Mouse (Mus musculus): Measurements from ENCODE around the gene Cacna1a. TPM values are rescaled to one million over a fixed set of nuclear protein-coding genes. Genes with fewer than 3 reads are reported as not detected.

Cacna1a gene
- total and polyA plus RNA-seq, 3 experiments, result 3.2 to 5.1 TPM; not detected in 1

DNA sequence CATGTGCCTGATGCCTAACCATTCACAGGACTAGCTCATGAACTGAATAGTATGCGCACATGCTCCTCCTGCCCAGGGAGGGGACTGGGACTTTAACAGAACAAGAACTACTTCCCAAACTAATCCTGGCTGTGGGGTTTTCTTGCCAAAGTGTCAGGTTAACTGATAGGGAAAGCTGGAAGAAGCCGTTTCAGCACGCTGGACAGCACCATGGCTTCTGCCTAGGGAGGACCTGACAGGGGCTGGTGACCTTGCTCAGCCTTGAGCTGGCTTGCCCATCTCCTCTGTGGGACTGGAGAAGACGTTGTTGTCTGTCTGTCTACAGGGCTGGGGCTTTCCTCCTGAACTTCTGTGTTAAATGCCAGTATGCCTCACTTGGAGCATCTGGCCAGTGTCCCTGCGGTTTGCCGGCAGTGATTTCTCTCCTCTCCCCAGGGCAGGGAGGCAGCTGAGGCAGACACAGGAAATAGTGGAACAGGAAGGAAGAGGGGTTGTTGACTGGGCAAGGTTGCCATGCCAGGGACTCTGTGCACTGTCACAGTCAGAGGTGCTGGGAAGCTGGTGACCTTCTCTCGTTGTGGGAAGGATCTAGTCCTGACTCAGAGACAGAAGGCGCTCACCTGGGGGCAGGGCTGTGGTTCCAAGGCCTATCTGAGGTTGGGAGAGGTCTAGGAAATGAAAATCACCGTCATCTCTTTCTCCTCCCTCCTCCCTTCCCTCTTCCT is 83.2 kb downstream of the Cacna1a start:
- Histone ChIP-seq H3K4me3 (ENCODE audit: control insufficient read depth in 1 of 2, insufficient read depth in 1 of 2, low read depth in 2 of 2, low read length in 2 of 2) (no peak overlapping the region), H3K27me3 (ENCODE audit: control insufficient read depth in 1 of 2, insufficient read depth in 2 of 2, low read length in 2 of 2) (no peaks in the 10 kb centered on the region), H3K79me2 (ENCODE audit: control insufficient read depth, insufficient read depth, low read length, poor library complexity) (no peaks in the 10 kb centered on the region), H3K9me3 (replicated peaks; ENCODE audit: insufficient read depth, low read length) (no peaks in the 10 kb centered on the region), H3K36me3 (ENCODE audit: control insufficient read depth in 1 of 2, insufficient read depth in 2 of 2, low read length in 2 of 2) (no peaks in the 10 kb centered on the region), H3K27ac (ENCODE audit: control insufficient read depth, low read depth, low read length) (no peak overlapping the region), H3K4me1 (ENCODE audit: control insufficient read depth in 1 of 2, insufficient read depth in 2 of 2, low read length in 2 of 2) (no peaks in the 10 kb centered on the region), H3K9ac (ENCODE audit: control insufficient read depth, low read depth, low read length, poor library complexity, severe bottlenecking) (no peak overlapping the region)
- 0 out of 2 replicates have a peak, but pooled peaks have one; percentile 24 for TF ChIP-seq SIN3A (IDR thresholded peaks at IDR 0.05; ENCODE audit: low read length)
- TF ChIP-seq JUND (IDR thresholded peaks at IDR 0.05; ENCODE audit: low read depth, low read length), result no peak
- TF ChIP-seq MXI1 (IDR thresholded peaks at IDR 0.05; ENCODE audit: low read depth, low read length), result peak; percentile 42; the same call in 1 of the 2 replicates
- DNase-seq (ENCODE audit: low read depth, low spot score), result peak; percentile 63

DNA sequence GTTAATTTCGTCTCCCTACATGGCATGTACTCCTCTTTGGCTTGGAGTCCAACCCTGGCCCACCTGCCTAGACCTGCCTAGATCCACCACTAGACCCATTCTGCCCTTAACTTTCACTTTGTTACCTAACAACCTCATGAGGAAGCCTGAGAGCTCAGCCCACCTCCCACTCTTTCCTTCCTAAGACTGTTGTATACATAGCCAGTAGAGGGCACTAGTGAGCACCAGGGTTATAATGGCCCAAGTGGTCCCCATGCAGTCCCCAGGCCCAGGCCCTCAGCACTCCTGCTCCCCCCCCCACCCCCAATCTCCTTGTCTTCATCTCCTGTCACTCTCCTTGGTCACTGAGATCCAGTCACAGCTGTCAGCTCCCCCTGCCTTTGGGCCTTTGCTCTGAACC is 86.2 kb downstream of the Cacna1a start:
- no peaks in the 10 kb centered on the region for H3K27me3 ChIP-seq (ENCODE audit: control insufficient read depth in 1 of 2, insufficient read depth in 2 of 2, low read length in 2 of 2)
- peak; percentile 17 for DNase-seq (ENCODE audit: low read depth, low spot score)
- no peak overlapping the region for H3K27ac ChIP-seq (ENCODE audit: control insufficient read depth, low read depth, low read length)
- no peaks in the 10 kb centered on the region for H3K79me2 ChIP-seq (ENCODE audit: control insufficient read depth, insufficient read depth, low read length, poor library complexity)
- TF ChIP-seq CTCF (IDR thresholded peaks at IDR 0.05 in 2 of 3, conservative IDR thresholded peaks at IDR 0.05 in 1 of 3; ENCODE audit: control insufficient read depth in 1 of 3, insufficient read depth in 1 of 3, low read depth in 2 of 3, low read length in 3 of 3, poor library complexity in 1 of 3, severe bottlenecking in 1 of 3), result peak; percentile 50 to 66 (median 57)
- peak; percentile 51 for TF ChIP-seq SMC3 (IDR thresholded peaks at IDR 0.05; ENCODE audit: low read depth, low read length)
- no peak for TF ChIP-seq ZC3H11A (IDR thresholded peaks at IDR 0.05; ENCODE audit: low read depth, low read length)
- no peak for TF ChIP-seq POLR2AphosphoS5 (IDR thresholded peaks at IDR 0.05; ENCODE audit: borderline replicate concordance, low read depth, low read length)
- no peaks in the 10 kb centered on the region for H3K4me1 ChIP-seq (ENCODE audit: control insufficient read depth in 1 of 2, insufficient read depth in 2 of 2, low read length in 2 of 2)
- H3K36me3 ChIP-seq (ENCODE audit: control insufficient read depth in 1 of 2, insufficient read depth in 2 of 2, low read length in 2 of 2), result no peaks in the 10 kb centered on the region
- no peaks in the 10 kb centered on the region for H3K9me3 ChIP-seq (replicated peaks; ENCODE audit: insufficient read depth, low read length)
- H3K4me3 ChIP-seq (ENCODE audit: control insufficient read depth in 1 of 2, insufficient read depth in 1 of 2, low read depth in 2 of 2, low read length in 2 of 2), result no peak overlapping the region
- no peak overlapping the region for H3K9ac ChIP-seq (ENCODE audit: control insufficient read depth, low read depth, low read length, poor library complexity, severe bottlenecking)

DNA sequence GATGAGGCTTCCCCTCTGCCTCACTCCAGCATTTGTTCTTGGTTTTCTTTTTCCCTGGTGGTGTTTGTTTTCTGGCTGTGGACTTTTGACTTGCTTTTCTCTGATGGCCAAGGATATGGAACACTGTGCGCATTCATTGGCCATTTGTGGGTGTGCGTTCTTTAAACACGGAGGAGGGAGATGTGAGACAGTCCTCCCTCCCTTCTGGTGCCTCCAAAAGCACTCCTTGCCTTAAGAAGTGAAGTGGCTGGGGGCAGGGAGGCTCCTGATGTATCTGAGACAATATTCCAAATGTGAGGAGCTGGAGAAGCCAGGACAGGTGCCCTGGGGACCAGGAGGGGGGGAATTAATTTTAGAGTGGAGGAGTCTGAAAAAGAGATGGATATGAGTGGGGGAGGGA is 89.1 kb downstream of the Cacna1a start:
- H3K4me1 ChIP-seq (ENCODE audit: control insufficient read depth in 1 of 2, insufficient read depth in 2 of 2, low read length in 2 of 2), result no peaks in the 10 kb centered on the region
- H3K4me3 ChIP-seq (ENCODE audit: control insufficient read depth in 1 of 2, insufficient read depth in 1 of 2, low read depth in 2 of 2, low read length in 2 of 2), result no peak overlapping the region
- TF ChIP-seq MAZ (IDR thresholded peaks at IDR 0.05; ENCODE audit: low read depth, low read length) (no peak), NELFE (IDR thresholded peaks at IDR 0.05; ENCODE audit: low read depth, low read length) (no peak), CTCF (IDR thresholded peaks at IDR 0.05 in 2 of 3, conservative IDR thresholded peaks at IDR 0.05 in 1 of 3; ENCODE audit: control insufficient read depth in 1 of 3, insufficient read depth in 1 of 3, low read depth in 2 of 3, low read length in 3 of 3, poor library complexity in 1 of 3, severe bottlenecking in 1 of 3) (no peak), UBTF (IDR thresholded peaks at IDR 0.05; ENCODE audit: borderline replicate concordance, insufficient read depth, low read depth, low read length) (no peak)
- no peak for DNase-seq (ENCODE audit: low read depth, low spot score)
- H3K27ac ChIP-seq (ENCODE audit: control insufficient read depth, low read depth, low read length), result no peak overlapping the region
- no peaks in the 10 kb centered on the region for H3K36me3 ChIP-seq (ENCODE audit: control insufficient read depth in 1 of 2, insufficient read depth in 2 of 2, low read length in 2 of 2)
- H3K79me2 ChIP-seq (ENCODE audit: control insufficient read depth, insufficient read depth, low read length, poor library complexity), result no peaks in the 10 kb centered on the region
- no peaks in the 10 kb centered on the region for H3K27me3 ChIP-seq (ENCODE audit: control insufficient read depth in 1 of 2, insufficient read depth in 2 of 2, low read length in 2 of 2)
- no peak overlapping the region for H3K9ac ChIP-seq (ENCODE audit: control insufficient read depth, low read depth, low read length, poor library complexity, severe bottlenecking)
- H3K9me3 ChIP-seq (replicated peaks; ENCODE audit: insufficient read depth, low read length), result no peaks in the 10 kb centered on the region

All from MEL (cell line).